Mouse (Mus musculus) megakaryocyte-erythroid progenitor cell, adult 5 weeks (primary cell): ENCODE results near the gene Ccdc8. TPM values are rescaled to one million over a fixed set of nuclear protein-coding genes. Genes with fewer than 3 reads are reported as not detected.

Source experiments
- polyA plus RNA-seq: library from polyadenylated mRNA; stranded (reverse); fragments of >175 nt; gene quantifications from 2 replicates; pipeline ENCODE4 v1.2.3, GENCODE M21; 2012

Gene Ccdc8
- polyA plus RNA-seq = 6.3 and 7.3 TPM in 2 replicates

GRCm38 (mm10) chr7:16992451-16992807, at the start of gene Ccdc8:
Gene Ccdc8 (plus strand): TSS chr7:16992708.

DNA sequence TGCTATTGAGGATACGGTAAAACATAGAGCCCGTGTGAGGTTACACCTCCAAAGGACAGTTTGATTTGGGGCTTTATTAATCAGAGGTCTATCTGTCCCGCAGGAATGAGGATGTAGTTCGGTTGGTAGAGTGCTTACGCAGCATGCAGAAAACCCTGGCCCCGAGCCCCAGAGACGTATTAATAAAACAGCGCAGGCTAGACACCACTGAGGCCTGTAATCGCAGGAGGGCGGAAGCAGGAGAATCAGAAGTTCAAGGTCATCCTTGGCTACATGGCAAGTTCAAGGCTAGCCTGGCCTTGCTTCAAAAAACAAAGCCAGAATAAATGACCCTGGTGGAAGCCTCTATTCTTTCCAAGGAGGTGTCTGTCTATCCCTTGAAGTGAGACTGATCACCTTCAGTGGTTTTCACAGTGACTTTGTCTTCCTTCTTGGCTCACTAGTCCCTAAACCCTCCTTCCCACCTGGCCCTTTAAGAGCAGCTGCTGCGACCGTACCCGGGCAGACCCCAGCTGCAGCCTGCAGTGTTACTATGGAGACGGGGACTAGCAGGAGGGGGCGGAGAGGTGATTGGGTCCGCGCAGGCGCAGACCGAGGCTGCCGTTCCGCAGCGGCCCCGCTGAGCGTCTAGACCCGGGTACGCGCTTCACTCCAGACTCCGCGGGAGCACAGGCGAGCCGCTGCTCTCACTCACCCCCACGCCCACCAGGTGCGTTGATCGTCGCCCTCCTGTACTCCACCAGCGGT, 48.3 kb upstream of the Ccdc8 start, which contains the start of gene Pnmal2:
Pnmal2 (plus strand) TSS at position 622 of the 747 bp plus-strand sequence.

DNA sequence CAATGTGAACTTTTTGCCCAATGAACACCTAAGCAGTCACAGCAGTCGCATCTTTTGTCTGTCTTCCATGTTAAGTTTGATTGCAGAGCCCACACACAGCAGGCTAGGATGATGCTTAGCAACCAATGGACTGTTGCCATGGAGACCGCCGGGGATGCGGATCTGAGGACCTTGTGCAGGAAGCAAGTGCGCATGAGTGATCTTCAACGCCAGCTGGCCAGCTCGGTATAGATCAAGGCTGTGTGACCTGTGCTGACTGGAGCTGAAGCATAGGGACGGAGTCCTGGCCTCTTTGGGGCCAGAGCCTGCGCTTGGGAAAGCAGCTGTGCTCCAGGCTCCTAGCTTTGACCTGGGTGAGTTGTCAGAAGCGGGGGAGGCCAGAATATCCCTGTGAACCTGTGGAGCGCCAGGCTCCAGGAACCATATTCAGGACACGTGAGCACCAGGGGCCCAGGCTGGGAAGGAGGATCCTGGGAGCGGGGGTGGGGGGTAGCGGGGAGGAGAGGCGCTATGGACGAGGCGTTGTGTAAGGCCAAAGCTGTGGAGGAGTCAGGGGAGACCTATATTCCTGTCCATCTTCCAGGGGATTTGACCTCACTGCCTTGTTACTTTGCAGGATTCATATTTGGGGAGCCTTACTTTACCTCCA, 32.8 kb upstream of the Ccdc8 start, which contains the start of gene Pnmal1:
Pnmal1 (plus strand) TSS at position 141 of the 649 bp plus-strand sequence.

DNA sequence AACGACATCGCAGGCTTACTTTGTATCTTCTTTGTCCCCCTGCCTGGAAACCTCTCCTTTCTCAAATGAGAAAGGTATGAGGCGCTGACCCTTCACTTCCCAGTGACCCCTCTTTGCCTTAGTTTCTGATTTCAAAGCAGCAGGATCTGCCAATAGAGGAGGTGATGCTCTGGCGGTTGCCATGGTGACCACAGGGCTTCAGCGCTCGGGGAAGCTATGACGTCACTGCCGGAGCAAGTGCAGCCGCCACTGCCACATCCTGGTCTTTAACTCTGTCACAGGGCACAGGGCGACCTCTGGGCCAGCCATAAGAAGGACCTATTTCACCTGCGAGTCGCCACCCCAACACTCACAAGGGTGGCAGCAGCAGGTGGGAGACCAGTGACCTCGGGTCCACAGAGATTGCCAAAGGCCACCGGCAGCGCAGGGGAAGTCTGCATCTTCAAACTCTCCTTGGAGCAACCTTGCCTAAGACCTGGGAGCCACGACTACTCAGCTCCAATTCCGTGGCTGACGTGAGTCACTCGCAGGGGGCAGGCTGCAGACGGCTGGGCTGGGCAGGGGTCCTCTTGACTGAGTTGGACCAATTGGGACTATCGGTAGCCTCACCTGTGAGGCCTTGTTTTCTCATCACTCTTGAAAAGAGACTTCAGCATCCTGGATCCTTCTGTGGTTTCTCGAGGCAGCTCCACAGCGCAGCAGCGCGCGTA, 9.5 kb upstream of the Ccdc8 start, which contains the start of gene Gm42372:
Gm42372 (plus strand) TSS at position 228 of the 710 bp plus-strand sequence.

DNA sequence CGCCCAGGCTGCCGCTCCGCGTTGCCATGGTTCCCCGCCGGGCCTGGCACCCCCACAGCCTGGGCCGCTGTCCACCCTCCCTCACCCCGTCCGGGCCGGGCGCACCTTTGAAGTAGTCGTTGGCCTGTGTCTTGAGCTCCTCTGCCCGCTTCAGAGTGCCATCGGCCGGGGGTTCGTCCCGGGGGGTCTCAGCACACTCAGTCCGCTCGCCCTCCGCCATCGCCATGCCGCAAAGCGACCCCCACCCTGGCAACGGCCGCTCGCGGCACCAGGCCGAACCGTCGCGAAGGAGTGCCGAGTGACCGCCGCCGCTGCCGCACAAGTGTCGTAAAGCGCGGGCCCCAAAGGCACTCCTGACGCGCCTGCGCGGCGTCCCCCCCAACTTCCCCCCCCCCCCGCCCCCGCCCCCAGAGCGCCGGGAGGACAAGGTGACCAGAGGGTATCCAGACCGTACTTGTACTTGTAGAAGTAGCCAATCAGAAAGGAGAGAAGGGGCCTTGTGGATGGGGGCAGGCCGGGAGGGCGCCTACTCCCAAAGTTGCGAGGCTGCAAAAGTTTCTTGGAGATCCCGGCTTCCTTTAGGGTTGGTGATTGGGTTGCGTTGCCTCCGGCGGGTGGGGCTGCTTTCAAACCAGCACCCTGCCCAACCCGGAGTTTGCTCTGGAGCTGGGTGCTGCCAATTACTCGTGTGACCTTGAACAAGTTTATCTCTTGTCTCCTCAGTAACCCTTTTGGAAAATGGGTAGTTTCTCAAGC, 35.3 kb downstream of the Ccdc8 start, which contains the start of gene Ppp5c:
Ppp5c (minus strand) TSS at position 337 of the 756 bp plus-strand sequence.

Other genes starting within 250 kb of the Ccdc8 start
- gene Slc1a5, start 211.4 kb upstream of the Ccdc8 start, polyA plus RNA-seq = 84.0 and 89.0 TPM in 2 replicates
- 83.0 and 89.1 TPM in 2 replicates for gene Strn4, start 176.8 kb upstream of the Ccdc8 start, polyA plus RNA-seq
- gene Fkrp, start 176.0 kb upstream of the Ccdc8 start, polyA plus RNA-seq = 21.2 and 26.2 TPM in 2 replicates
- 37.0 and 42.4 TPM in 2 replicates for gene Prkd2, start 149.8 kb upstream of the Ccdc8 start, polyA plus RNA-seq
- gene Dact3, start 117.4 kb upstream of the Ccdc8 start, polyA plus RNA-seq = 0.94 and 1.1 TPM in 2 replicates
- gene Gng8, start 100.9 kb upstream of the Ccdc8 start, polyA plus RNA-seq = not detected in 2 replicates
- 1.9 and 2.8 TPM in 2 replicates for gene Ptgir, start 86.2 kb upstream of the Ccdc8 start, polyA plus RNA-seq
- gene Calm3, start 68.6 kb upstream of the Ccdc8 start, polyA plus RNA-seq = 584 and 773 TPM in 2 replicates
- 0.09 TPM in 2 replicates for gene Pnmal2, start 48.0 kb upstream of the Ccdc8 start, polyA plus RNA-seq
- gene Pnmal1, start 33.0 kb upstream of the Ccdc8 start, polyA plus RNA-seq = 0.01 TPM in 1 of 2 replicates, not detected in the other
- gene Gm42372, start 9.6 kb upstream of the Ccdc8 start, polyA plus RNA-seq = 0.05 and 0.09 TPM in 2 replicates
- 120 and 141 TPM in 2 replicates for gene Ppp5c, start 35.2 kb downstream of the Ccdc8 start, polyA plus RNA-seq
- 6.4 and 9.0 TPM in 2 replicates for gene Hif3a, start 69.7 kb downstream of the Ccdc8 start, polyA plus RNA-seq
- 0.06 TPM in 1 of 2 replicates, not detected in the other for gene Psg16, start 81.3 kb downstream of the Ccdc8 start, polyA plus RNA-seq
- not detected in 2 replicates for gene Ceacam3, start 157.6 kb downstream of the Ccdc8 start, polyA plus RNA-seq
- gene Psg29, start 210.8 kb downstream of the Ccdc8 start, polyA plus RNA-seq = 0.02 TPM in 1 of 2 replicates, not detected in the other